Mouse (Mus musculus): ENCODE measurements around the gene Sorcs2.

Gene Sorcs2

GRCm38 (mm10) chr5:36128513-36128912 lies 269.4 kb downstream of the Sorcs2 start:
- DNase-seq (ENCODE audit: low read depth): no peak

DNA sequence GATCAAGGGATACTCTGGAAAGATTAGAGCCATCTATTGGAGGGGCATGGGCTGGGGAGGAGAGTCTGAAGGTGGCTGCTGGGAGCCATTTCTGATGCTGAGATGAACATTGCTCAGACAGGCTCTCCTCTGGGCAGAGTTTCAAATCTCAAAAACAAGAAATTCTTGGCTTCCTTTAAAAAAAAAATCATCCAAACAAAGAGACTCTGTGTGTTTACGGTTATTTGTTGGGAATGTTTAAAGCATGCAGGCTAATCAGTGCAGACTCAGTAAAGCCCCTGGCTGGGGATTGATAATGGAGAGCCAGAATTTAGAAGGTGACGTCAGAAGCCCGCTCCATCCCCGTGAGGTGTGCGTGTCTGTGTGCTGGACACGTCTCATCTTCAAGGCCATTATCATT lies 272.9 kb downstream of the Sorcs2 start:
- no peak for DNase-seq (ENCODE audit: low read depth)

DNA sequence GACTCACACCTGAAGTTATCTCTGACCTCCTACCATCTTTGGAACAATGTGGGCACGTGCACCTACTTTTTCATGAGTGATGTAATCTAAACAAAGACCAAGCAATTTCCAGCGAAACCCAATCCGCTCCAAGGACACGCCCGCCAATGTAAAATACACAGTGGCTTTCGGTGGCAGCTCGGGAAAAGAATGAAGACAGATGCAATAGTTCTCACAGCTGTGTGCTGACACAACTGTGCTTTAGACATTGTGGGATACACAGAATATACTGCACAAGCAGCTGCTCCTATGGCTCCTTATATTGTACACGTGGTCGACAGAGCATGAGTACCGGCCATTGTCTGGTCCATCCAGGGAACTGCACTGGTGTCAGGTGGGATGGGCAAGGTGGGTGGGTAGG lies 275.0 kb downstream of the Sorcs2 start:
- DNase-seq (ENCODE audit: low read depth): no peak

DNA sequence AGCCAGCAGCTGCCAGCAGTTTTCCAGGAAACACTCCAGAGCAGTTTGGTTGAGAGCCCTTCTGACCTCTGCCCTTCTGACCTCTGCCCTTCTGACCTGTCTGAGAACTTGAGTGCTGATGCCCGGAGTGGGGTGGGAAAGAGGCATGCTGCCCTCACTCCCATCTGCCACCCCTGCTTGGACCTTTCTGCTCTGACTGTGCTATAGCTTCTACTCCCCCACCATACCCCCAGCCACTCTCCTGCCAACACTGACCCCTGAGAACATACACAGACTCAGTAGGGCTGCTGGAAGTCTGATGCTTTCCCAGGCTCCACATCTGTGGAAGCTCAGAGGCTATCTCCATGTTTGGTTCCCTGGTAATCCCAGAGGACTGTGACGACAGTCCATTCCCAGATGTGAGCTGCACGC lies 277.0 kb downstream of the Sorcs2 start:
- DNase-seq (ENCODE audit: low read depth): no peak

DNA sequence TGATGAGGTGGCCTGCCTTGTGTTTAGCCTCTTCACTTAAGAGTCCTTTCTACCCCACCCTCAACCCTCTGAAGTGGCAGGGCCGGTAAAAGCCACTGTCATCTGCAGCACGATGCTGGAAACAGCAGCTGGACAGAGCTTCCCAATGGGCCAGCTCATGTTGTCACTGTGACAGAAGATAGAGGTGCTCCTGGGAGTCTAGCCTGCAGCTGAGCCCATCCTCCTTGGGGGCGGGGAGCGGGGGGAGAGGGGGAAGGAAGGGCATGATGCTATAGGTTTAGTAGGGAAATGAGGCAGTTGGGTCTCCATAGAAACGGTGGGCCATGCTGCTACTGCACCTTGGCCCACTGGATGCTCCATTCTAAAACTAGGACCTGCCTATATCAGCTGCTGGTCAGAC lies 279.9 kb downstream of the Sorcs2 start:
- DNase-seq (ENCODE audit: low read depth): no peak

DNA sequence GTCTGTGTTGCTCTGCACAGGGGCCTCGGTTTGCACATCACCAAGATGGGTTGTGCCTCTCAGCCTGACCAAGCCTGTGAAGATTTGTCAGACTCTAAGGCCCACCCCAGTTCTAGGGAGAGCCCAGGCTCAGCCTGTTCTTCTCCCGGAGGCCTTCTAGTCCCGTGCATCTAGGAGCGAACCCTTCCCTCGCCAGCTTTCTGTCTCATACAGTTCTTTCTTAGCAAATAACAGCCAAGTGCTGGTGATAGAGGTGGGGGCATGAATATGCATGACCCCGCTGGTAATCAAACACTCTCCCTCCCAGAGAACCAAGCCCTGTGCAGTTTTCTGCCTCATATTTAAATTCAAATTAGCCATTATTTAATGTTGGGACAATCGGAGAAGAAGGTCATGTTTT lies 282.4 kb downstream of the Sorcs2 start:
- no peak for DNase-seq (ENCODE audit: low read depth)

DNA sequence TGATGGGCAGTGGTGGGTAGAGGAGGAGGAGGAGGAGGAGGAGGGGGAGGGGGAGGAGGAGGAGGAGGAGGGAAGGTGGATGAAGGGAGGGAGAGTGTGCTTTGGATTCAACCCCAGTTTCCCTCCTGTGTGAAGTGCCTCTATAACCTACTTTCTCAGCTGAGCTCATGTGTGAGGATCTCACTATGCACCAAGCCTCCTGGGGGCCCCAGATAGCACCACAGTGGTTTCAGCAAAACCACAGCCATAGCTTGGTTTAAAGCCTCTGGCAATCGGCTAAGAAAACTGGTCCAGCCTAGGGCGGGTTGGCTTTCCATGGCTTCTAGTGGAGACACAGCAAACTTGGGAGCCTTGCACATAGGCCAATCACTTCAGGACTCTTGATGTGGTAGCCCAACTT lies 284.2 kb downstream of the Sorcs2 start:
- DNase-seq (ENCODE audit: low read depth): no peak

- no peak for DNase-seq (ENCODE audit: low read depth)
Measured at GRCm38 (mm10) chr5:36112696-36113095, 285.2 kb downstream of the Sorcs2 start.

DNA sequence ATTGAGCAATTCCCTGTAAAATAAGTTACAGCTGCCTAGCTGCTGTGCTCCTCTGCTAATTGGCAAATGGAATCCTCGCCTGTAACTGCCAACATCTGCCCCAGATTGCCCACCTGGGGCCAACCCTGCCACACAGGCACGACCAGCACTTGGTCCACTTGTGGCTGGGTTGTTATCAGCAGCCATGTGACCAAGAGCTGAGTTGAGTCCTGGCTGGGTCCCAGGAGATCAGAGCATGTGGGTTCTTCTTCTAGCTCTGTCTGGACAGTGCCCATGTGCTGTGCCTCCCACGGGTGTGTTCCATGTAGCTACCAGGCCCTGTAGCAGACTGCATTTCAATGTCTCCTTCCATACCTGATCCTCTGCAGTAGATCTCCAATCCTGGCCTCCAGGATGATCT lies 286.4 kb downstream of the Sorcs2 start:
- DNase-seq (ENCODE audit: low read depth): no peak

GRCm38 (mm10) chr5:36108339-36108887 lies 289.5 kb downstream of the Sorcs2 start:
- no peak for DNase-seq (ENCODE audit: low read depth)

DNA sequence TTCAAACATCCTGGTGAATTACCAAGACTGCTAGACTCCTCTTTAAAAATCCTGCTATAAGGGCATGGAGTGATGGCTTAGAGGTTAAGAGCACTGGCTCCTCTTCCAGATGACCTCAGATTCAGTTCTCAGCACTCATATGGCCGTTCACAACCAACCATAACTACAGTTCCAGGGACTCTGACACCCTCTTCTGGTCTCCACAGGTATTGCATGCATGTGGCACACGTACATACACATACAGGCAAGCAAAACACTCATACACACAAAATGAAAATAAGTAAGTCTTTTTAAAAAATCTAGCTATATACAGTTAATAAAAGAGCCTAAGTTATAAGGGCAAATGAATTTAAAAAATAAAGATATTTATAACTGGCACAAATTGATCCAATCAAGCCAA lies 294.5 kb downstream of the Sorcs2 start:
- DNase-seq (ENCODE audit: low read depth): no peak

GRCm38 (mm10) chr5:36101129-36101528 lies 296.8 kb downstream of the Sorcs2 start:
- no peak for DNase-seq (ENCODE audit: low read depth)

DNA sequence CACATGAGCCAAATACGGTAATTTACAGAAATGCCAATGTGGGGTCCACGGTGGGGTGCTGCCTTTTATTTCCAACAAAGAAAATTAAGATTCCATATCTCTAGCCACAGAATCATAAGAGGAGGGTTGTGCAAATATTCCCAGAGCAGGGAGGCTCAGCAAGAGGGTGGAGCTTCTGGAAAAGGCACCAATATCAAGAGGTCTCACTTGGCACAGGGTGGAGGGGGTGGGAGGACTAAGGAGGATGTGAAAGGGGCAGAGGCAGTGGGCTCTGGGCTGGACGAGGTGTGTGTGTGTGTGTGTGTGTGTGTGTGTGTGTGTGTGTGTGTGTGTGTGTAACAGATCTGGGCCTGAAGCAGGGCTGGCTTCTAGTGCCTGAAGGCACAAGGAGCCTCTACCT lies 297.5 kb downstream of the Sorcs2 start:
- no peak for DNase-seq (ENCODE audit: low read depth)

DNA sequence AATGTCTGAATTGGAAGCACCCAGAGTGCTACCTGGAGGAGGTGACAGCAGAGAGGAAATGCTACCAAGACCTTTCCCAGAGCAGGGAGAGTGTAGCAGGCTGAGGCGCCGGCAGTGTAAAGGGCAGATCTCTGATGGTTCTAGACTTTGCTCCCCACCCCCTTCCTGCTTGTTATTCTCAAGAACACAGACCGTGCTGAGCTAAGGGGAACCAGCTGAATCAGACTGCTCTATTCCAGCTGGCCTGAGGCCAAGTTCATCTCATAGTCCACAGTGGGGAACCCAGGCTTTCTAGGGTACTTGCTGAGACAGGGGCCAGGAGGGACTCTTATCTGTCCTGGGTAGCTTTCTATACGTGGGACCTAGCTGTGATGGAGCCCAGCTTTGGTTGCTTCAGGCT lies 298.3 kb downstream of the Sorcs2 start:
- DNase-seq (ENCODE audit: low read depth): no peak

DNA sequence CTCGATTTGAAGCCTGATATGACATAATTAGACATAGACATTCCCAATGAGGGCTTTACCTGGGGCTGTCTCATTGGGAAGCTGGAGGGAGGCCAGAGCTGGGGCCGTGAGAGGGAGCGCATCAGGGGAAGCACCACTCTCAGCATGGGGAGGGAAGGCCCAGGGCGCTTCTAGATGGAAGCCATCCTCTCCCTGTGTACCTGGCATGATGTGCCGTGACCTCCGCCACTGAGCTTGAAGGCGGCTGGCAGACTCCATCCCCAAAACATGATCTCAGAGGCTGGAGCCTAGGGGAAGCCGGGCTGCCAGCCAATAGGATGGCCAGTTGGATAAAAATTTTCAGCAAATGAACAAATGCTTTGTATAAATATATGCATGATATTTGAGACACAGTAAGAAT lies 301.9 kb downstream of the Sorcs2 start:
- no peak for DNase-seq (ENCODE audit: low read depth)

DNA sequence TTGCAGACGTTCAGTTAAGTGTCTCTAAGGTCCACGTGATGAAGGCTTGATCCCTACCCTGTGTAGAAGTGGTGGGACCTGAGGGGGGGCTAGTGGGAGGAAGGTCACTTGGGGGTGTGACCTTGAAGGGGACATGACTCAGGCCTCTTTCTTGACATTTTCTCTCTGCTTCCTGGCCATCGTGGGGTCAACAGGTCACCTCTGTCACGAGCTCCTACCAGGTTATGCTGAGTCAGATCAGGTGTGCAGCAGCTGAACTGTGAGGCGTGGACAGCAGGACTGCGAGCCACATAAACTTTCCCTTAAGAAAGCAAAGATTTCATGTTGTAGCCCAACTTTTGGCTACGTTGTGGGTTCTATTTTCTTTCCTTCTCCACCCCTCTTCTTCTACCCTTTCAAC lies 307.9 kb downstream of the Sorcs2 start:
- no peak for DNase-seq (ENCODE audit: low read depth)

DNA sequence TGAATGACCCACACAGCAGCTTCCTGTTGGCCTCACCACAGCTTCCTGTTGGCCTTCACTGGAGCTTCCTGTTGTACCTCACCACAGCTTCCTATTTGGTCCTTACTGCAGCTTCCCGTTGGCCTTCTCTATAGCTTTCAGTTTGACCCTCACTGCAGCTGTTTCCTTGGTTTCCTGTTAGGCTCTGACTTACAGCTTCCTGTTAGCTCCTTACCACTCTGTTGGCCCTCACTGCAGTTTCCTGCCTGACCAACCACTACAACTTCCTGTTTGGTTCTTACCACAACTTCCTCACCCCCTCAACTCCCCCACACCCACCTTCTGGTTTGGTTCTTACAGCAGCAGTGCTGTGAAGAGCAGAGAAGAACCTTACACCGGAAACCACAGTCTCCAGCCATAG lies 308.7 kb downstream of the Sorcs2 start:
- DNase-seq (ENCODE audit: low read depth): peak; percentile 33

- no peak for DNase-seq (ENCODE audit: low read depth)
Measured at GRCm38 (mm10) chr5:36086931-36087330, 311.0 kb downstream of the Sorcs2 start.

DNA sequence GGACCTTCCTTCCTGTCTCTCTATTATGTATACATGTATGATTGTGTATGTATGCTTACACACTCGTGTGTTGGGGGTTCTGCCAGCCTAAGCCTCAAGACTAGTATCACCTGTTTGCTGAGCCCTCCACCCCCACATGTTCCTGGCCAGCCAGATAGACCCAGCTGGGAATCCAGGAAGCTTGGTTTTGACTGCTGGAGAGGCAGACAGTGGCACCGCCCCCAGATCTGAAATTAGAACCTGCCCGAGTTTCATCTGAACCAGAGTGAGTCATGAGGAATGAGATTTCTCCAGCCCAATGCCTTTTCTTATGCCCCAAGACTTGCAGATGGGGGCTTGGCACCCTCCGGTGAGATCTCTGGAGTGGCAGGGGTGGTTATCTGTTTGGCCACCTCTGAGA lies 312.3 kb downstream of the Sorcs2 start:
- no peak for DNase-seq (ENCODE audit: low read depth)

DNA sequence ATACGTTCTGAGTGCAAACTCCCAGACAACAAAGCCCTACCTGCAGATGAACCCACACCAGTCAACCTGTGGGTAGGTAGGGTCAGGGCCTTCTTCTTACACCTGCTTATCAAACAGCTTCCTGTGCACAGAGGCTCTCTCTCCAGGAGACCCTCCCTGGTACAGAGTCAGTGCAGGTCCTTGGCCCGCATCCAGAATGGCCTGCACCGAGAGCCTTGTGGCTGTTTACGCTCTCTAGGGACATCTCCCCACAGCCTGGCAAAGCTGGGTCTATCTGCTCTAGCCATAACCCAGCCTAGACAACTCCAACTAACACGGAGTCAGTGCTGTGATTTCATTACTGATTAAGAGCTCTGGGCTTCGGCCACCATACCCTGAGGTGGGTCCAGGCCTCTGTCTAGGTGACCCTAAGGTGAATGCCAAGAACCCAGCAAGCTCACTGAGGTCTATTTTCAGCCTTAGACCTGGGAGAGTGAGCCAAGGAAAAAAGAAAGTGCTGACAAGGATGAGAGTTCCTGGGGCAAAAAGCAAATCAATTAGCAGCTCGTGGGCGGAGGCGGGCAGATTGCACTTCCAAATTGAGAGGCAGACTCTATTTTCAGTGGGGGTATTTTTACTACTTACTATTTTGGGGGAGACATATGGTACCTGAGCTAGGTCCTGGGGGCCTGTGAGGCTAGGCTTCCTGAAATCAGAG lies 313.9 kb downstream of the Sorcs2 start:
- DNase-seq (ENCODE audit: low read depth): no peak

- DNase-seq (ENCODE audit: low read depth): no peak
Measured at GRCm38 (mm10) chr5:36081021-36081420, 316.9 kb downstream of the Sorcs2 start.

GRCm38 (mm10) chr5:36075172-36076074 lies 322.5 kb downstream of the Sorcs2 start:
- no peak for DNase-seq (ENCODE audit: low read depth)
